Mouse (Mus musculus): ENCODE data around the gene Gys1. TPM values are rescaled to one million over a fixed set of nuclear protein-coding genes. Genes with fewer than 3 reads are reported as not detected.
A peak's percentile ranks its signal among the peaks of the same experiment; 100 is the strongest.

The Gys1 gene
- polyA plus RNA-seq, 1 experiment from 2014 or later = 32.7 TPM

DNA sequence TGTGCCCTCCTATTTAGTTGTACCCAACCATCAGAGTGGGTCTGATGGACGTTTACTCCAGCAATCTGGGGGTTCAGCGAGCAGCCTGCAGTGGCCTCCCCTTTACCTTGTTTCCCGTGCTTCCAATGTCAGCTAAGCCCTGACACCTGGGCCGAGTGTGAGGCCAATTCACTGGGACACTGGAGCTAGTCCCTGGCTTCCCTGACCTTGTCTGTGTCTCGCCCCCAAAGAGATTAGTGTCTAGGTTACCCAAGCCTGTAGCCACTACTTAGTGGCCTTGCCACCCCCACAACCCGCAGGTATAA is 14.1 kb upstream of the Gys1 start, which contains the start of gene Lhb:
TSS of gene Lhb (plus strand) at position 206 of the 305 bp plus-strand sequence.
- Histone ChIP-seq H3K36me3 (ENCODE audit: control insufficient read depth, insufficient read depth, low read length) (peaks cover 50% of the 10 kb centered on the region), H3K4me3 (ENCODE audit: low read depth, low read length) (no peak within 1 kb of the TSS)

DNA sequence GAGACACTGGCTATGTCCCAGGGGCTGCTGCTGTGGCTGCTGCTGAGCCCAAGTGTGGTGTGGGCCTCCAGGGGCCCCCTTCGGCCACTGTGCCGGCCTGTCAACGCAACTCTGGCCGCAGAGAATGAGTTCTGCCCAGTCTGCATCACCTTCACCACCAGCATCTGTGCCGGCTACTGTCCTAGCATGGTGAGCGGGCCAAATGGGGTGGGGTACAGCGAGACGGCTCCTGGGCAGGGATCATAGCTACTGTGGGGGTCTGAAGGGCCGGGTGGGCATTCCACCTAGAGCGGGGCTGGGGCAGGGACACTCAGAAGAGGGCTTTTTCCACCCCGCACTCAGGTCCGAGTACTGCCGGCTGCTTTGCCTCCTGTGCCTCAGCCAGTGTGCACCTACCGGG is 13.4 kb upstream of the Gys1 start:
- 91% methylated on average over 14 of the region's 14 CpGs for WGBS
- H3K4me2 ChIP-seq (replicated peaks; ENCODE audit: low read depth, low read length) = no peak overlapping the region
- H3K4me3 ChIP-seq (ENCODE audit: low read depth, low read length) = no peak overlapping the region
- 0 out of 2 replicates have a peak, but pooled peaks cover 4% of the 10 kb centered on the region for H3K27me3 ChIP-seq (ENCODE audit: control insufficient read depth, insufficient read depth, low read length)
- H3K9ac ChIP-seq (replicated peaks; ENCODE audit: low read depth, low read length) = no peak overlapping the region
- peaks cover 14% of the 10 kb centered on the region; the same call in 1 of the 2 replicates for H3K4me1 ChIP-seq (ENCODE audit: control insufficient read depth, insufficient read depth, low read length)
- ATAC-seq (ENCODE audit: insufficient number of reproducible peaks, insufficient read depth, low FRiP score, low read depth) = no peak
- H3K36me3 ChIP-seq (ENCODE audit: control insufficient read depth, insufficient read depth, low read length) = peaks cover 54% of the 10 kb centered on the region
- H3K27ac ChIP-seq (ENCODE audit: low read length) = no peak overlapping the region
- no peaks in the 10 kb centered on the region for H3K9me3 ChIP-seq (ENCODE audit: control insufficient read depth, low read depth, low read length)

More for the DNA sequence above, 14.1 kb upstream of the Gys1 start, which contains the start of gene Lhb:
- H3K4me1 ChIP-seq (ENCODE audit: control insufficient read depth, insufficient read depth, low read length) = peaks cover 14% of the 10 kb centered on the region; the same call in 1 of the 2 replicates
- H3K4me2 ChIP-seq (replicated peaks; ENCODE audit: low read depth, low read length) = peak within 1 kb of the TSS; percentile 13; the same call in 1 of the 2 replicates
- H3K27me3 ChIP-seq (ENCODE audit: control insufficient read depth, insufficient read depth, low read length) = 0 out of 2 replicates have a peak, but pooled peaks cover 4% of the 10 kb centered on the region
- H3K9ac ChIP-seq (replicated peaks; ENCODE audit: low read depth, low read length) = no peak within 1 kb of the TSS
- WGBS = 58% methylated on average over 6 of the region's 6 CpGs
- no peak within 1 kb of the TSS for H3K27ac ChIP-seq (ENCODE audit: low read length)
- H3K9me3 ChIP-seq (ENCODE audit: control insufficient read depth, low read depth, low read length) = no peaks in the 10 kb centered on the region
- no peak for ATAC-seq (ENCODE audit: insufficient number of reproducible peaks, insufficient read depth, low FRiP score, low read depth)

DNA sequence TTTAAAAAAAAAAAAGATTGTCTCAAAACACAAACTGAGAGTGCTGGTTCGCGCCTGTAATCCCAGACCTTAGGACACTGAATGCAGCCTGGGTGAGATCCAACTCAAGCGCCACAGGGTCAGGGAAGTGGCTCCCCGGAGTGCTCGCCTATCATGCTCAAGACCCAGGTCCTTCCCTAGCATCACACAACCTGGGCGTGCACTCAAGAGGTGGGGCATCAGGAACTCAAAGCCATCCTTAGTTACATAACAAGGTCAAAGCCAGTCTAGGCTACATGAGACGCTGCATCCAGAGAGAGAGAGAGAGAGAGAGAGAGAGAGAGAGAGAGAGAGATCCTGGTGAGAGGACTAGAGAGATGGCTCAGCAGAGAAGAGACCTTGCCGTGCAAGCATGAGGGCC is 8.1 kb upstream of the Gys1 start:
- H3K27me3 ChIP-seq (ENCODE audit: control insufficient read depth, insufficient read depth, low read length) = no peaks in the 10 kb centered on the region
- H3K4me1 ChIP-seq (ENCODE audit: control insufficient read depth, insufficient read depth, low read length) = no peaks in the 10 kb centered on the region
- no peak overlapping the region for H3K27ac ChIP-seq (ENCODE audit: low read length)
- H3K9me3 ChIP-seq (ENCODE audit: control insufficient read depth, low read depth, low read length) = no peaks in the 10 kb centered on the region
- ATAC-seq (ENCODE audit: insufficient number of reproducible peaks, insufficient read depth, low FRiP score, low read depth) = no peak
- no peak overlapping the region for H3K4me2 ChIP-seq (replicated peaks; ENCODE audit: low read depth, low read length)
- no peak overlapping the region for H3K9ac ChIP-seq (replicated peaks; ENCODE audit: low read depth, low read length)
- H3K36me3 ChIP-seq (ENCODE audit: control insufficient read depth, insufficient read depth, low read length) = peaks cover 78% of the 10 kb centered on the region
- H3K4me3 ChIP-seq (ENCODE audit: low read depth, low read length) = no peak overlapping the region
- 94% methylated on average over 8 of the region's 8 CpGs for WGBS

DNA sequence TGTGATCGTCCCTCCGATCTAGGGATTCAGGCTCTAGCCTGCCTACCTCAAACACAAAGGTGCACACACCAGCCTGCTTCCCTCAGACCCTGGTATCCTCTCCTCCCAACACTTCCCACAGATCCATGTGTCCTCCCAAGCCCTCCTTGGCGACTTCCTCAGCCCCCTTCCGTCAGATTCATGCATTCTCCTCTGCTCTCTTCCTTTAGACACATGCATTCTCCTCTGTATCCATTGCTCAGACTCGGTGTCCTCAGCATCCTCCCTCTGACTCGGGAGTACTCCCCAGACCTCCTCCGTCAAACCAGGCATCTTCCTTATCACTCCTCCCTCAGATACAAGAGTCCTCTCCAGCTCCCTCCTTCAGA is 825 bp upstream of the Gys1 start:
- 2% methylated on average over 7 of the region's 7 CpGs for WGBS
- ATAC-seq (ENCODE audit: insufficient number of reproducible peaks, insufficient read depth, low FRiP score, low read depth) = no peak
- H3K36me3 ChIP-seq (ENCODE audit: control insufficient read depth, insufficient read depth, low read length) = peaks cover 20% of the 10 kb centered on the region

DNA sequence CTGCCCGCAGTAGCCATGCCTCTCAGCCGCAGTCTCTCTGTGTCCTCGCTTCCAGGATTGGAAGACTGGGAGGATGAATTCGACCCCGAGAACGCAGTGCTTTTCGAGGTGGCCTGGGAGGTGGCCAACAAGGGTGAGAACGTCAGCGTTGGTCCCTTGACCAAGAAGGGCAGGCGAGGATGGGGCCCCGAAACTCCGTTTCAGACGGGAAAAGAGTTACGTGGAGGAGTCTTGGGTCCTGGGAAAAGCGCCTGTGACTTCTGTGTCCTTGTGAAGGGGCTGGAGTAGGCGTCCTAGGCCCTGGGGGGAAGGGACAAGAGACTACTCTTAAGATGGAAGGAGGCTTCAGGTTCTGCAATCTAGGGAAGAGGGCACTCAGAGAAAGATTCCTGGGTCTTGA is 394 bp downstream of the Gys1 start:
- H3K27ac ChIP-seq (ENCODE audit: low read length) = peak overlapping the region; percentile 68
- peaks cover 9% of the 10 kb centered on the region for H3K36me3 ChIP-seq (ENCODE audit: control insufficient read depth, insufficient read depth, low read length)
- WGBS = 2% methylated on average over 16 of the region's 16 CpGs
- no peaks in the 10 kb centered on the region for H3K27me3 ChIP-seq (ENCODE audit: control insufficient read depth, insufficient read depth, low read length)
- 0 out of 2 replicates have a peak, but pooled peaks have one; percentile 3 for ATAC-seq (ENCODE audit: insufficient number of reproducible peaks, insufficient read depth, low FRiP score, low read depth)
- H3K4me2 ChIP-seq (replicated peaks; ENCODE audit: low read depth, low read length) = peak overlapping the region; percentile 90
- peak overlapping the region; percentile 67 for H3K9ac ChIP-seq (replicated peaks; ENCODE audit: low read depth, low read length)
- H3K4me1 ChIP-seq (ENCODE audit: control insufficient read depth, insufficient read depth, low read length) = peaks cover 28% of the 10 kb centered on the region
- H3K4me3 ChIP-seq (ENCODE audit: low read depth, low read length) = peak overlapping the region; percentile 88
- no peaks in the 10 kb centered on the region for H3K9me3 ChIP-seq (ENCODE audit: control insufficient read depth, low read depth, low read length)

More for the DNA sequence above, 825 bp upstream of the Gys1 start:
- Histone ChIP-seq H3K4me1 (ENCODE audit: control insufficient read depth, insufficient read depth, low read length) (peaks cover 28% of the 10 kb centered on the region), H3K9ac (replicated peaks; ENCODE audit: low read depth, low read length) (peak overlapping the region; percentile 84), H3K27me3 (ENCODE audit: control insufficient read depth, insufficient read depth, low read length) (no peaks in the 10 kb centered on the region), H3K4me2 (replicated peaks; ENCODE audit: low read depth, low read length) (peak overlapping the region; percentile 98), H3K27ac (ENCODE audit: low read length) (peak overlapping the region; percentile 84), H3K4me3 (ENCODE audit: low read depth, low read length) (peak overlapping the region; percentile 88), H3K9me3 (ENCODE audit: control insufficient read depth, low read depth, low read length) (no peaks in the 10 kb centered on the region)

DNA sequence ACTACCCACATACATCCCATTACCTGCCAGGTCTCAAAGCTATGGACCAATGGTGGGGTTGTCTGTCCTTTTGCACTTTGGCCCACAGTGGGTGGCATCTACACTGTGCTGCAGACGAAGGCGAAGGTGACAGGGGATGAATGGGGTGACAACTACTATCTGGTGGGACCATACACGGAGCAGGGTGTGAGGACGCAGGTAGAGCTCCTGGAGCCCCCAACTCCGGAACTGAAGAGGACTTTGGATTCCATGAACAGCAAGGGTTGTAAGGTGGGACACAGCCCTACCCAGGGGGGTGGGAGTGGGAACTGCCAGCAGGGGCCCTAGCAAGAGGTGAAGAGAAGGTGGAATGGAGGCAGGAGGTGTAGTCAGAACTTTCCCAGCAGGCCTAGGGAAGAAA is 1.8 kb downstream of the Gys1 start:
- 85% methylated on average over 5 of the region's 5 CpGs for WGBS
- Histone ChIP-seq H3K4me2 (replicated peaks; ENCODE audit: low read depth, low read length) (no peak overlapping the region), H3K4me3 (ENCODE audit: low read depth, low read length) (no peak overlapping the region), H3K27me3 (ENCODE audit: control insufficient read depth, insufficient read depth, low read length) (no peaks in the 10 kb centered on the region), H3K9me3 (ENCODE audit: control insufficient read depth, low read depth, low read length) (no peaks in the 10 kb centered on the region), H3K27ac (ENCODE audit: low read length) (no peak overlapping the region), H3K9ac (replicated peaks; ENCODE audit: low read depth, low read length) (no peak overlapping the region), H3K36me3 (ENCODE audit: control insufficient read depth, insufficient read depth, low read length) (peaks cover 6% of the 10 kb centered on the region), H3K4me1 (ENCODE audit: control insufficient read depth, insufficient read depth, low read length) (peaks cover 28% of the 10 kb centered on the region)
- ATAC-seq (ENCODE audit: insufficient number of reproducible peaks, insufficient read depth, low FRiP score, low read depth) = no peak

GRCm38 (mm10) chr7:45437046-45437445 is 2.4 kb downstream of the Gys1 start:
- H3K4me2 ChIP-seq (replicated peaks; ENCODE audit: low read depth, low read length) = peak overlapping the region; percentile 10; the same call in 1 of the 2 replicates
- no peak overlapping the region for H3K27ac ChIP-seq (ENCODE audit: low read length)
- peaks cover 28% of the 10 kb centered on the region for H3K4me1 ChIP-seq (ENCODE audit: control insufficient read depth, insufficient read depth, low read length)
- no peaks in the 10 kb centered on the region for H3K9me3 ChIP-seq (ENCODE audit: control insufficient read depth, low read depth, low read length)
- no peak for ATAC-seq (ENCODE audit: insufficient number of reproducible peaks, insufficient read depth, low FRiP score, low read depth)
- WGBS = 40% methylated on average over 6 of the region's 6 CpGs
- no peak overlapping the region for H3K9ac ChIP-seq (replicated peaks; ENCODE audit: low read depth, low read length)
- H3K4me3 ChIP-seq (ENCODE audit: low read depth, low read length) = no peak overlapping the region
- H3K27me3 ChIP-seq (ENCODE audit: control insufficient read depth, insufficient read depth, low read length) = no peaks in the 10 kb centered on the region
- H3K36me3 ChIP-seq (ENCODE audit: control insufficient read depth, insufficient read depth, low read length) = peaks cover 10% of the 10 kb centered on the region

DNA sequence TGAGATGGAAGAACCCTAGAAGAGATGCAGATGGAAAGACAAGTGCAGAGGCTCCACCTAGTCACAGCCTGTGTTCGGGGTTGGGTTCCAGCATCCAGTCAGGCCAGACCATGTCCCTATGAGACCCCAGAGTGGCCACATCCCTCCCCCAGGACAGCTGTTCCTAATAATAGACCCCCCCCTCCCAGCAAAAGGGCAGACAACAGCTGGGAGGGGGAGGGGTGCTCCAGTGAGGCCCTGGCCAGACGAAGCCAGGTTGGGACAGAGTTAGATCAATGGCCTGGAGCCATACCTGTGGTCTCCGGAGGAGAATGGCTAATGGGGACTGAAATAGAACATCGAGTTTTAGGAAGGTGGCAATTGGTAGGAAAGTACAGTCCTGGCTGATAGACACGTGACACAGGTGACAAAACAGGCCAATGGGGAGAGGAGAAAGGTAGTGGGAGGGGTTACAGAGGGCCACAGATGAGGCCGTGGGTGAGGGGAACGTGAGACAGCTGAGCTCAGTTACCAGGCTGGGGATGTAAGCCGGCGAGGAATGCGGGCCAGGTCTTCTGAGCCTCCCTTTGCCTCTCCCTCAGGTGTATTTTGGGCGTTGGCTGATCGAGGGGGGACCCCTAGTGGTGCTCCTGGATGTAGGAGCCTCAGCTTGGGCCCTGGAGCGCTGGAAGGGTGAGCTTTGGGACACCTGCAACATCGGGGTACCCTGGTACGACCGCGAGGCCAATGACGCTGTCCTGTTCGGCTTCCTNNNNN is 3.1 kb downstream of the Gys1 start, which contains the start of gene Ruvbl2:
TSS of gene Ruvbl2 (minus strand) at position 576 of the 756 bp plus-strand sequence.
- Histone ChIP-seq H3K36me3 (ENCODE audit: control insufficient read depth, insufficient read depth, low read length) (peaks cover 12% of the 10 kb centered on the region), H3K4me2 (replicated peaks; ENCODE audit: low read depth, low read length) (peak within 1 kb of the TSS; percentile 10; the same call in 1 of the 2 replicates), H3K4me1 (ENCODE audit: control insufficient read depth, insufficient read depth, low read length) (peaks cover 27% of the 10 kb centered on the region), H3K27me3 (ENCODE audit: control insufficient read depth, insufficient read depth, low read length) (no peaks in the 10 kb centered on the region), H3K9me3 (ENCODE audit: control insufficient read depth, low read depth, low read length) (no peaks in the 10 kb centered on the region), H3K27ac (ENCODE audit: low read length) (no peak within 1 kb of the TSS), H3K4me3 (ENCODE audit: low read depth, low read length) (no peak within 1 kb of the TSS), H3K9ac (replicated peaks; ENCODE audit: low read depth, low read length) (no peak within 1 kb of the TSS)
- ATAC-seq (ENCODE audit: insufficient number of reproducible peaks, insufficient read depth, low FRiP score, low read depth) = no peak
- WGBS = 17% methylated on average over 19 of the region's 19 CpGs
